Mouse (Mus musculus) lung, postnatal 0 days (tissue): ENCODE measurements at regions not wholly inside any gene's neighbourhood (a gene's known extent, or its start where the extent isn't known, plus 50 kb on each side); places are given as distances from the start of the nearest gene placed in this dataset.

Source experiments
- ATAC-seq: fragments of 200-750 bp; cut with Nextera tagmentation; 2 replicates; pipeline ENCODE4 v1.8.0; 2017; ENCODE audit warnings: moderate library complexity
- DNase-seq: peaks from one replicate; pipeline ENCODE4 v3.0.0-alpha.2; 2016; ENCODE audit warnings: low spot score
- H3K27ac ChIP-seq: fragments of 300-500 bp; sonication (generic); 2 replicates; pipeline ENCODE4 v1.5.1; 2014; ENCODE audit warnings: antibody characterized with exemption, mild to moderate bottlenecking, low read length, mixed read lengths
- H3K27me3 ChIP-seq: fragments of 300-500 bp; sonication (generic); replicated peaks from 2 replicates; pipeline ENCODE4 v1.6.1; 2014; ENCODE audit warnings: low read length, mixed read lengths; ENCODE audit not compliant: insufficient read depth
- H3K36me3 ChIP-seq: fragments of 300-500 bp; sonication (generic); 2 replicates; pipeline ENCODE4 v1.6.1; 2014; ENCODE audit warnings: low read length, mixed read lengths; ENCODE audit not compliant: insufficient read depth
- H3K4me1 ChIP-seq: fragments of 300-500 bp; sonication (generic); 2 replicates; pipeline ENCODE4 v1.6.1; 2014; ENCODE audit warnings: antibody characterized with exemption, low read depth, low read length, mixed read lengths; ENCODE audit not compliant: insufficient read depth
- H3K4me2 ChIP-seq: fragments of 300-500 bp; sonication (generic); replicated peaks from 2 replicates; pipeline ENCODE4 v1.6.1; 2014; ENCODE audit warnings: low read depth, mild to moderate bottlenecking, low read length, moderate library complexity, mixed read lengths
- H3K4me3 ChIP-seq: fragments of 300-500 bp; sonication (generic); 2 replicates; pipeline ENCODE4 v1.5.1; 2014; ENCODE audit warnings: low read depth, low read length
- H3K9ac ChIP-seq: fragments of 300-500 bp; sonication (generic); replicated peaks from 2 replicates; pipeline ENCODE4 v1.6.1; 2014; ENCODE audit warnings: low read depth, mild to moderate bottlenecking
- H3K9me3 ChIP-seq: fragments of 300-500 bp; sonication (generic); 2 replicates; pipeline ENCODE4 v1.6.1; 2016; ENCODE audit warnings: low read length, mixed read lengths
- CTCF ChIP-seq: IDR thresholded peaks from 2 replicates; pipeline ENCODE4 v1.5.1; 2016; ENCODE audit warnings: antibody characterized with exemption, mild to moderate bottlenecking
- EP300 ChIP-seq: IDR thresholded peaks from 2 replicates; pipeline ENCODE4 v1.6.1; 2016; ENCODE audit warnings: antibody characterized with exemption, mild to moderate bottlenecking, control low read depth
- WGBS: fragments of 180-500 bp; shearing (Covaris S2); extraction: QIAGEN DNeasy Blood & Tissue Kit; methylation state at CpG from one replicate; pipeline ENCODE4 v1.1.7; 2014; 5-methylcytosine and 5-hydroxymethylcytosine counted together

GRCm38 (mm10) chr4:26404266-26404665 lies 57.6 kb upstream of the Manea start:
- H3K36me3 ChIP-seq: no peaks in the 10 kb centered on the region
- no peak overlapping the region for H3K4me2 ChIP-seq
- 80% methylated on average over 2 of the region's 2 CpGs for WGBS
- DNase-seq (no peak), ATAC-seq (no peak)
- H3K4me1 ChIP-seq: no peaks in the 10 kb centered on the region
- H3K4me3 ChIP-seq: no peak overlapping the region
- no peaks in the 10 kb centered on the region for H3K27me3 ChIP-seq
- TF ChIP-seq CTCF (no peak), EP300 (no peak)
- no peak overlapping the region for H3K27ac ChIP-seq
- no peak overlapping the region for H3K9ac ChIP-seq
- no peaks in the 10 kb centered on the region for H3K9me3 ChIP-seq

GRCm38 (mm10) chr4:26402213-26402612 lies 55.5 kb upstream of the Manea start:
- ATAC-seq: no peak
- DNase-seq: no peak
- Histone ChIP-seq H3K4me2 (no peak overlapping the region), H3K9me3 (no peaks in the 10 kb centered on the region), H3K4me3 (no peak overlapping the region), H3K4me1 (no peaks in the 10 kb centered on the region), H3K9ac (no peak overlapping the region), H3K27me3 (no peaks in the 10 kb centered on the region), H3K27ac (no peak overlapping the region), H3K36me3 (no peaks in the 10 kb centered on the region)
- no peak for TF ChIP-seq EP300
- TF ChIP-seq CTCF: no peak
